Mouse (Mus musculus) forebrain, embryonic 13.5 days (tissue): ENCODE data around the gene Dennd1b. TPM values are rescaled to one million over a fixed set of nuclear protein-coding genes. Genes with fewer than 3 reads are reported as not detected.

Source experiments
- ATAC-seq: fragments of 200-750 bp; cut with Nextera tagmentation; 2 replicates; pipeline ENCODE4 v1.8.0; 2017
- H3K27ac ChIP-seq: fragments of 300-500 bp; sonication (generic); 2 replicates; pipeline ENCODE4 v1.5.1; 2015; ENCODE audit warnings: inconsistent platforms, mild to moderate bottlenecking, moderate library complexity
- H3K27me3 ChIP-seq: fragments of 300-500 bp; sonication (generic); 2 replicates; pipeline ENCODE4 v1.6.1; 2015; ENCODE audit warnings: mild to moderate bottlenecking, inconsistent platforms
- H3K36me3 ChIP-seq: fragments of 300-500 bp; sonication (generic); 2 replicates; pipeline ENCODE4 v1.6.1; 2015; ENCODE audit warnings: mild to moderate bottlenecking, inconsistent platforms; ENCODE audit not compliant: poor library complexity, severe bottlenecking
- H3K4me1 ChIP-seq: fragments of 300-500 bp; sonication (generic); 2 replicates; pipeline ENCODE4 v1.6.1; 2015; ENCODE audit warnings: inconsistent platforms
- H3K4me2 ChIP-seq: fragments of 300-500 bp; sonication (generic); 2 replicates; pipeline ENCODE4 v1.6.1; 2015; ENCODE audit warnings: inconsistent platforms, mild to moderate bottlenecking, moderate library complexity
- H3K4me3 ChIP-seq: fragments of 300-500 bp; sonication (generic); 2 replicates; pipeline ENCODE4 v1.5.1; 2015; ENCODE audit warnings: mild to moderate bottlenecking, inconsistent platforms
- H3K9ac ChIP-seq: fragments of 300-500 bp; sonication (generic); 2 replicates; pipeline ENCODE4 v1.6.1; 2015; ENCODE audit warnings: mild to moderate bottlenecking, inconsistent platforms
- H3K9me3 ChIP-seq: fragments of 300-500 bp; sonication (generic); replicated peaks from 2 replicates; pipeline ENCODE4 v1.6.1; 2016; ENCODE audit warnings: inconsistent platforms
- WGBS: fragments of 180-500 bp; shearing (Covaris S2); methylation state at CpG from one replicate; pipeline ENCODE4 v1.1.7; 2015; 5-methylcytosine and 5-hydroxymethylcytosine counted together
- polyA plus RNA-seq: library from polyadenylated mRNA; unstranded; fragments of >200 nt; fragmentation: Nextera tagmentation; extraction: Ambion mirVana; gene quantifications from 2 replicates; pipeline ENCODE4 v1.2.1, GENCODE M21; 2015

The Dennd1b gene
- polyA plus RNA-seq, 1 experiment from 2014 or later: 10.4 TPM

DNA sequence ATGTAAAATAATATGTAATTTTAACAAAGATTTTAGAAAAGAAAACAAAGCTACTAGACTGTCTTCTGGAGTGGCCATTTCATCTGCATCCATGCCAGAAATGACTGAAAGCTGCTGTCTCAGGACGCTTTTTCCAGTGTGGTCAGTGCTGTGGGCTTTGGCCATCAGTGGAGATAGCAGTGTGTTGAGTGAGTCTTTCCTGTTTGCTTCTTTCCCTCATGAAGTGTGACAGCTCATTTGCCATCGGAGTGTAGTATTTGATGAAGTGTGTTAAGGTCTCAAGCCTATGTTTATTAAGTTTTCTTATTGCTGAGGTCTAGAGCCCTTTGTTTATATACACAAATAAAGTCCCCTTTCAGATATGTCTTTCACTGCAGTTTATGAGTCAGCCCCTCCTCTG lies 112.4 kb downstream of the Dennd1b start:
- ATAC-seq: no peak
- no peak overlapping the region for H3K4me2 ChIP-seq
- H3K27ac ChIP-seq: no peak overlapping the region
- no peaks in the 10 kb centered on the region for H3K27me3 ChIP-seq
- H3K9ac ChIP-seq: no peak overlapping the region
- H3K36me3 ChIP-seq: peaks cover 4% of the 10 kb centered on the region; the same call in 1 of the 2 replicates
- 98% methylated on average over 2 of the region's 2 CpGs for WGBS
- no peaks in the 10 kb centered on the region for H3K9me3 ChIP-seq
- H3K4me1 ChIP-seq: peaks cover 14% of the 10 kb centered on the region
- no peak overlapping the region for H3K4me3 ChIP-seq

DNA sequence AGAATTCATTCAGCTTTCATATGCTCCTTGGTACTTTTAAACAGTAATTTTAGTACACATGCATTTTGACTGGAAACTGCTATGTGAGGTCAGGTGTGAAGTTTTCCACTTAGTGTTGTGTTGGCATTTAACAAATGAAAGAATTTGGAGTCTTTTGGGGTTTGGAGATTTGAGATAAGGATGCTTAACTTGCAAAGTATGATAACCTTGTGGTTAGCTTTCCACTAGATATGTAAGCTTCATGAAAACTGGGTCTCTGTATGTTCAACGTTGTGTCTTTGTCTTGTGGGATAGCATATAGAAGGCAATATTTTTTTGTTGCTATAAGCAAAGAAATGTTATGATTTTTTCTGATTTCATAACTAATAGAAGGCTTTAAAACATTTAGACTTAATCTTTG lies 114.8 kb downstream of the Dennd1b start:
- Histone ChIP-seq H3K4me2 (no peak overlapping the region), H3K4me1 (peaks cover 22% of the 10 kb centered on the region), H3K9me3 (no peaks in the 10 kb centered on the region), H3K4me3 (no peak overlapping the region), H3K9ac (no peak overlapping the region), H3K36me3 (peaks cover 4% of the 10 kb centered on the region; the same call in 1 of the 2 replicates), H3K27me3 (no peaks in the 10 kb centered on the region), H3K27ac (no peak overlapping the region)
- ATAC-seq: no peak
- WGBS: 93% methylated on average over 1 of the region's 1 CpGs

DNA sequence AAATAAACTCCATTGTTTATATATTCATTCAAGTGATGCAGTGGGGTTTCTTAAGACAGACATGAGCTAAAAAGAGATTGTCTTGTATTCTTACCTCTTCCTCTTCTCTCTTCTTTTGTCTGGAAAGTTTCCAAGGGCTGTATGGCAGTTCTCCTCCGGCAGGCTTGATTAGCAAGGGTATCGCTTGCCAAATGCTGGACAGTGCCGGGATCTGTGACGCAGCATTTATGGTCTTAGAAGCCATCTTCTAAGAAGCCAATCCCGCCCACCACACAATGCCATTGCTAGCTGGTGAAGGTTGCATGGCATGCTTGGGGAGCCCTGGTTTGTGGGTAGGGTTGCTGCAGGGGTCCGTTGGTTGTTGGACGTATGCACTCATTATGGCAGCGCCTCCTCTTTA lies 115.8 kb downstream of the Dennd1b start:
- no peak overlapping the region for H3K9ac ChIP-seq
- peak; percentile 25 for ATAC-seq
- H3K27ac ChIP-seq: peak overlapping the region; percentile 57; the same call in 1 of the 2 replicates

DNA sequence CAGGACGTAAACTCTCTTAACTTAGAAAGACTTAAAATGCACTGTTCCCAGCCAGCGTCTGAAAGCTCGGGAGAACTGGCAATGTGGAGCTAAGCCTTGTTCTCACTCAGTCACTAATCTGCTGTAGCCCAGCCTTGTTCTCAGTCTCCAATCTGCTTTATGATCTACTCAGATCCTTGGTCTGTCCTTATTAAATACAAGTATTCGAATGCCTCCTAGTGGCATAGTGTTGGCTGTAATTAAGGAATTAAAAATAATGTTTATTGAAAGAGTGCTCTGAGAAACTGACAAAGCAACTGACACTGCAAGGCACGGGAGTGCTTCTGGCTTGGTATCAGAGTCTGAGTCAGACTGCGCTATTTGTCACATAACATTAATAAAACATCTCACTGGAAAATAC lies 116.3 kb downstream of the Dennd1b start:
- Histone ChIP-seq H3K4me1 (peaks cover 22% of the 10 kb centered on the region), H3K36me3 (0 out of 2 replicates have a peak, but pooled peaks cover under 1% of the 10 kb centered on the region), H3K4me2 (no peak overlapping the region), H3K27me3 (no peaks in the 10 kb centered on the region), H3K4me3 (no peak overlapping the region), H3K27ac (peak overlapping the region; percentile 57; the same call in 1 of the 2 replicates), H3K9me3 (no peaks in the 10 kb centered on the region), H3K9ac (no peak overlapping the region)
- WGBS: 35% methylated on average over 6 of the region's 6 CpGs
- ATAC-seq: peak; percentile 76

More for the DNA sequence above, 115.8 kb downstream of the Dennd1b start:
- peaks cover 4% of the 10 kb centered on the region; the same call in 1 of the 2 replicates for H3K36me3 ChIP-seq
- H3K9me3 ChIP-seq: no peaks in the 10 kb centered on the region
- no peak overlapping the region for H3K4me3 ChIP-seq
- peak overlapping the region; percentile 27; the same call in 1 of the 2 replicates for H3K4me2 ChIP-seq
- 62% methylated on average over 8 of the region's 8 CpGs for WGBS
- peaks cover 22% of the 10 kb centered on the region for H3K4me1 ChIP-seq
- no peaks in the 10 kb centered on the region for H3K27me3 ChIP-seq

DNA sequence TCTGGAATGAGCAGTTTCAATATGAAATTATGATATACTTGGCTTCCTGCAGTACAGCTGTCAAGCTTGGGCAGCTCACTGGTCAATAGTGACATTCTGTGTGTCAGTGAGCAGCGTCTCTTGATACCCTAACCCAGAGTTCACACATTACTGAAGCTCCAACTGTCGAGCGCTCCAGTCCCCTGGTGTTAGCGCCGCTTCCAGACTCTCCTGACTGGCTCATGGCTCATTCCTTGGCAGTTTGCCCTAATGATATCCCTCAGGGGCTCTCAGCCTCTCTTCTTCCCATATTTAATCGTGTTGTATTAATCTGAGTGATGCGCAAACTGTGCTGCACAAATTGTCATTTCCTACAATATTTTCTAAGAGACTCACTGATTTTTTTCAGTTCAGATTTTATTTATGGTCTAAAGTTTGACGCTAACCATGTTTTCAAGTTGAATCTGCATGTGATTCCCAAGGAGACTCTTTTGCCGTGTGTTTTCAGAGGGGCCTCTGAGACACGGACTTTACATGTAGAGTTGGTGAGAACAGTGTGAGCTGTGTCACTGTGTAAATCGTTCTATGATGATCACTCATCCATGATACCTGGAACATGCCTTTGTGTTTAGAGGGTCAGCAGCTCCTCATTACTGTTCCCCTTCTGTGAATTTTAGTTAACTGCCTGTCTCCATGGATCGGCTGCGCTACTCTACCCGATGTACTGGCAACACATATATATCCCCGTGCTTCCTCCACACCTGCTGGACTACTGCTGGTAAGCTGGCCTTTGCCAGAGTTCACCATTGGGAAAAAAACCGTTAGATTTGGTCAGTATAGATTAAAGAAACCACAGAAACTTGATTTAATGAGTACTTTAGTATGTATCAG lies 117.5 kb downstream of the Dennd1b start:
- Histone ChIP-seq H3K4me3 (no peak overlapping the region), H3K27ac (peak overlapping the region; percentile 54), H3K27me3 (no peaks in the 10 kb centered on the region), H3K36me3 (no peaks in the 10 kb centered on the region), H3K4me2 (peak overlapping the region; percentile 40), H3K4me1 (peaks cover 22% of the 10 kb centered on the region), H3K9ac (no peak overlapping the region), H3K9me3 (no peaks in the 10 kb centered on the region)
- peak; percentile 90 for ATAC-seq
- WGBS: 45% methylated on average over 16 of the region's 16 CpGs

DNA sequence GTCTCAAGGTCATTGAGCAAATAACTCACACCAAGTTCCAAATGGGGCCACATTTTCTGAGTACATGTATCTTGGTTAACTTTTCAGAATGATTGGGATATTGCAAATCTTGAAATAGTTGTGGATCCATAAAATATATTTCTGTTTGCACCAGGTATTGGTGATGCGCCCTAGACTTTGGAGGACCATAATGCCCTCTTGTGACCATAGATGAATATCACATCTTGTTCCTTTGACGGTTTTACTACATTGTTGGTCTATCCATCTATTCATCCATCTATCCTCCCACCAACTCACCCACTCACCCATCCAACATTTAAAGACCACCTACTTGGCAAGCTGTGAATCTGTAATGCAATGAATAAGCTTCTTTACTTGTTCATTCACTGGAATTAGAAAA lies 120.1 kb downstream of the Dennd1b start:
- ATAC-seq: no peak
- no peak overlapping the region for H3K4me2 ChIP-seq
- no peaks in the 10 kb centered on the region for H3K36me3 ChIP-seq
- H3K9me3 ChIP-seq: no peaks in the 10 kb centered on the region
- no peak overlapping the region for H3K27ac ChIP-seq
- no peak overlapping the region for H3K4me3 ChIP-seq
- peaks cover 21% of the 10 kb centered on the region for H3K4me1 ChIP-seq
- WGBS: 74% methylated on average over 2 of the region's 2 CpGs
- no peaks in the 10 kb centered on the region for H3K27me3 ChIP-seq
- no peak overlapping the region for H3K9ac ChIP-seq

DNA sequence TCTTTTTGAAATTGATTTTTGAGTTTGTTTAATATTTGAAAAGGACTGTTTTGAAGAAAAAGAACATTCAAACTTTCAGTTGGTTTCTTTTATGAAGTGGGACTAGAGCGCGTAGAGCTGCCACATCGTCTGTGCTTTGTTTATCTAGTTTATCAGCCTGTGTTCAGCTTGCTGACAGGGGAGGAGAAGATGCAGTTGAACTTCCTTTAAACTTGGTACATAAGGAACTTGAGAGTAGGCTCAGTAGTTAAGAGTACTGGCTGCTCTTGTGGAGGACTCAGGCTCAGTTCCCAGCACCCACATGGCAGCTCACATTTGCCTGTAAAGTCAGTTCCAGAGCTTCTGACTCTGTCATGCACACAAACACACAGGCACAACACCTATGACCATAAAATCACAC lies 124.3 kb downstream of the Dennd1b start:
- no peak overlapping the region for H3K27ac ChIP-seq
- H3K4me3 ChIP-seq: no peak overlapping the region
- 97% methylated on average over 3 of the region's 3 CpGs for WGBS
- no peak for ATAC-seq
- H3K9ac ChIP-seq: no peak overlapping the region
- peaks cover 8% of the 10 kb centered on the region; the same call in 1 of the 2 replicates for H3K4me1 ChIP-seq
- no peaks in the 10 kb centered on the region for H3K9me3 ChIP-seq
- no peak overlapping the region for H3K4me2 ChIP-seq
- no peaks in the 10 kb centered on the region for H3K36me3 ChIP-seq
- H3K27me3 ChIP-seq: no peaks in the 10 kb centered on the region

DNA sequence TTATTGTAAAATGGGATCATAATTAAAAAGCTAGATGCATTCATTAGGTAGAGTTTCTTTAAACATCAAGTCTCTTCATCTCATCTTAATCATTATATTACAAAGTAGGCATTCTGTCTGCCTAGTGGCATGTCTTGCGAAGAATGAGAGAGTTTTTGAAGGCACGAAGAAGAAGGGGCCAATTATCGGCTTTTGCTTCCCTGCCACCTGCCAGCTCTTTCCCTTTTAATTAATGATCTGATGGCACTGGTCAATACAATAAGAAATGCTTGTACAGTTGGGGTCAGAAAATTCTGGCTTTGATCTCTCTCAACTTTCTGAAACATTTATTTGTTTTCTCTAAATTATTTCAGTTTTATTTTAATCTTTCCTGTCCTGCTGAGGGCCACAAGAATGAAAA lies 127.5 kb downstream of the Dennd1b start:
- H3K4me3 ChIP-seq: no peak overlapping the region
- WGBS: 16% methylated on average over 3 of the region's 3 CpGs
- no peaks in the 10 kb centered on the region for H3K9me3 ChIP-seq
- no peak overlapping the region for H3K9ac ChIP-seq
- no peaks in the 10 kb centered on the region for H3K27me3 ChIP-seq
- ATAC-seq: peak; percentile 67; the same call in 1 of the 2 replicates
- H3K27ac ChIP-seq: 0 out of 2 replicates have a peak overlapping the region, but pooled peaks have one; percentile 1
- H3K4me1 ChIP-seq: peaks cover 10% of the 10 kb centered on the region; the same call in 1 of the 2 replicates
- no peaks in the 10 kb centered on the region for H3K36me3 ChIP-seq
- no peak overlapping the region for H3K4me2 ChIP-seq

DNA sequence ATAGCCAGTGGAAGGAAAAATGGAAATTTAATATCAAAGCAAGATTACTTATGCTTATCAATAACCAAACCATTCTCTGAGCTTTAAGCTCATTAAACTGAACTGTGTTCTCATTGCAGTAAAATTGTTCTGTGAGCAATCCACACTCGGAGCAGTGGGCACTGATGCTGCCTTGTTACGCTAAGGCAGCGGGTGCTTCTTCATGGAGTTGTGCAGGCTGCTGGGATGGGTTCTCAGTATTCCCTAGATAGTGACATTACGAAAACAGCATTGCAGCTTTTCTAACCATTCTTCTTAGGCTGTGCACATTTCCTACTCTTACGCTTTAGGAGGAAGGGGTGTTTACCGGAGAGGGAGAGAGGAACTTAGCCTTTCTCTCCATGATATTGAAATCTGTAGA lies 128.5 kb downstream of the Dennd1b start:
- H3K27ac ChIP-seq: peak overlapping the region; percentile 22
- no peak overlapping the region; the same call in 1 of the 2 replicates for H3K9ac ChIP-seq
- peak overlapping the region; percentile 11; the same call in 1 of the 2 replicates for H3K4me2 ChIP-seq
- H3K4me3 ChIP-seq: no peak overlapping the region
- H3K27me3 ChIP-seq: no peaks in the 10 kb centered on the region
- ATAC-seq: no peak
- H3K36me3 ChIP-seq: no peaks in the 10 kb centered on the region
- H3K9me3 ChIP-seq: no peaks in the 10 kb centered on the region
- 64% methylated on average over 6 of the region's 6 CpGs for WGBS
- H3K4me1 ChIP-seq: peaks cover 10% of the 10 kb centered on the region; the same call in 1 of the 2 replicates

DNA sequence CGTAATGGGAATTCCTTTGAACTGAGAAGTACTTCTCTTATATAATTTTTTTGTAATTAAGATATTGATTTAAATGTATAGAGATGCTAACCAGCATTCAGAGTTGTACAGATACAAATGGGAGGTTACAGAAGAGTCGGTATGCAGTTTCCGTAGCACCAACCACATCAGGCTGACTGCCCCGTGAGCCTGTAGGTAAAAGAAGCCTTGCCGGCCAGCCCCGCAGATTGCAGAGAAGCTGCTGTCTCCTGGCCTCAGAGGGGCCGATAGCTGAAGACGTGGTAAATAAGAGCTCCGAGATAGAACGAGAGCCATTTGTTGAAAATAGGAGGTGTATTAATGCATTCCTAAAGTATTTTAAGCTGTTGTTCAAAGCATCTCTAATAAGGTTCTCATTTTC lies 128.9 kb downstream of the Dennd1b start:
- no peaks in the 10 kb centered on the region for H3K27me3 ChIP-seq
- H3K9ac ChIP-seq: no peak overlapping the region
- H3K4me1 ChIP-seq: peaks cover 10% of the 10 kb centered on the region; the same call in 1 of the 2 replicates
- peak overlapping the region; percentile 11; the same call in 1 of the 2 replicates for H3K4me2 ChIP-seq
- peak; percentile 51; the same call in 1 of the 2 replicates for ATAC-seq
- no peaks in the 10 kb centered on the region for H3K36me3 ChIP-seq
- H3K27ac ChIP-seq: peak overlapping the region; percentile 59
- no peak overlapping the region for H3K4me3 ChIP-seq
- WGBS: 58% methylated on average over 10 of the region's 10 CpGs
- H3K9me3 ChIP-seq: no peaks in the 10 kb centered on the region

DNA sequence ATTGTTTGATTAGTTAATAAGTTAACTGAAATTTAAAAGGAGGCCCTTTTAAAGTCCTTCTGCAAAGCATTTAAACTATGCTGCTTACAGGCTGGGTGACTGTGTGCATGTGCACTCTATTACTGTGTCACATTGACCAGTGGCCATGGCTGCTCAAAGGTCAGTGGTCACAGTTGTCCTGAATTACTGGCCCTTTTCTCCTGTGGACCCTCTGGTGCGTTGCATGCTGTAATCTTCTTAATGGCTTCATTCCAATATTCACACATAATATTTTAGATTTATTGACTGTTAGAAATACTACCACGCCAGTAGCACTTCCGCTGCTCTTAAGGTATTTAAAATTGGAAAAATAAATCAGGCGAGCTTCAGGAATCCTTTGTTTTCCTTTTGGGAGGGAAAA lies 129.5 kb downstream of the Dennd1b start:
- H3K4me3 ChIP-seq: no peak overlapping the region
- H3K9ac ChIP-seq: no peak overlapping the region
- no peaks in the 10 kb centered on the region for H3K27me3 ChIP-seq
- 65% methylated on average over 4 of the region's 4 CpGs for WGBS
- no peaks in the 10 kb centered on the region for H3K9me3 ChIP-seq
- no peak for ATAC-seq
- no peaks in the 10 kb centered on the region for H3K36me3 ChIP-seq
- H3K27ac ChIP-seq: no peak overlapping the region; the same call in 1 of the 2 replicates
- peaks cover 10% of the 10 kb centered on the region; the same call in 1 of the 2 replicates for H3K4me1 ChIP-seq
- no peak overlapping the region for H3K4me2 ChIP-seq

DNA sequence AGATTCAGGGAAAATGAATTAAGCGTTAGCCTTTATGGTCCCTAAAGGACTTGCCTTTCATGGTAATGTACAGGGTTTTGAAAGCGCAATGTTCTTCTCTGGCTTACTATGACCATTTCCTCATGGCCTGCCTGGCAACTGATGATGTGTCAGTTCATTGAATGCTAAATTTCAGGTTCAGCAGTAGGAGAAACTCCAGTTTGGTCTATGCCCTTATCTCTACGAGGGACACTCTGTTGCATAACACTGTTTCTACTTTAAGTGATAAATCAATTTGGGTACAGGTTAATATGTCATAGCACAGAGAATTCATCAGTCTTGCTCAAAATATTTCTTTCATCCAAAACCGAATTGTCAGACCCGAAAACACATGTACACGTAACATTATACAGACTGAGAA lies 133.1 kb downstream of the Dennd1b start:
- Histone ChIP-seq H3K27me3 (no peaks in the 10 kb centered on the region), H3K4me3 (no peak overlapping the region), H3K4me2 (no peak overlapping the region), H3K9ac (no peak overlapping the region), H3K9me3 (no peaks in the 10 kb centered on the region), H3K36me3 (no peaks in the 10 kb centered on the region), H3K27ac (no peak overlapping the region), H3K4me1 (peaks cover 15% of the 10 kb centered on the region; the same call in 1 of the 2 replicates)
- WGBS: 94% methylated on average over 6 of the region's 6 CpGs
- no peak for ATAC-seq
